Mouse (Mus musculus) thymus, adult 2 months (tissue): ENCODE data around the gene Spock1. TPM values are rescaled to one million over a fixed set of nuclear protein-coding genes. Genes with fewer than 3 reads are reported as not detected.
"Not testable (repeated sequence)": the region's sequence is repeated elsewhere in the genome, so short reads cannot be mapped to it uniquely, and the experiment has no call there.

Experiments
- DNase-seq: peaks from one replicate; pipeline ENCODE4 v3.0.0; 2021
- H3K27ac ChIP-seq: fragments of 200-500 bp; 2 replicates; pipeline ENCODE4 v1.5.1; 2012; ENCODE audit warnings: low read length, control low read depth; ENCODE audit not compliant: control insufficient read depth, insufficient read depth
- H3K27me3 ChIP-seq: fragments of 200-500 bp; 2 replicates; pipeline ENCODE4 v1.6.1; 2012; ENCODE audit warnings: mild to moderate bottlenecking, low read length, moderate library complexity, mixed read lengths; ENCODE audit not compliant: control insufficient read depth, insufficient read depth
- H3K36me3 ChIP-seq: fragments of 200-500 bp; 2 replicates; pipeline ENCODE4 v1.6.1; 2012; ENCODE audit warnings: mild to moderate bottlenecking, low read length, moderate library complexity; ENCODE audit not compliant: control insufficient read depth, insufficient read depth
- H3K4me1 ChIP-seq: fragments of 200-500 bp; replicated peaks from 2 replicates; pipeline ENCODE4 v1.6.1; 2012; ENCODE audit warnings: low read length; ENCODE audit not compliant: control insufficient read depth, insufficient read depth
- H3K4me3 ChIP-seq: fragments of 200-500 bp; 2 replicates; pipeline ENCODE4 v1.5.1; 2012; ENCODE audit warnings: mild to moderate bottlenecking, low read length, control low read depth, moderate library complexity; ENCODE audit not compliant: control insufficient read depth, insufficient read depth
- CTCF ChIP-seq: fragments of 200-500 bp; IDR thresholded peaks from 2 replicates; pipeline ENCODE4 v1.5.1; 2012; ENCODE audit warnings: mild to moderate bottlenecking, control low read depth, low read length, moderate library complexity, borderline replicate concordance; ENCODE audit not compliant: control insufficient read depth, poor library complexity, insufficient read depth; ENCODE audit errors: extremely low read depth
- POLR2A ChIP-seq: fragments of 200-500 bp; IDR thresholded peaks from 2 replicates; pipeline ENCODE4 v1.6.1; 2012; ENCODE audit warnings: mild to moderate bottlenecking, low read length, control low read depth, moderate library complexity; ENCODE audit not compliant: control insufficient read depth, poor library complexity, insufficient read depth; ENCODE audit errors: extremely low read depth
- WGBS: fragments of 180-500 bp; shearing (Covaris S2); methylation state at CpG from one replicate; pipeline ENCODE4 v1.1.7; 2018; 5-methylcytosine and 5-hydroxymethylcytosine counted together
- polyA plus RNA-seq: library from polyadenylated mRNA; depleted of rRNA; stranded (reverse); fragments of >200 nt; gene quantifications from 2 replicates; pipeline ENCODE4 v1.2.3, GENCODE M21; 2012

Spock1 gene
- polyA plus RNA-seq, 1 experiment: 0.93 TPM

- H3K27ac ChIP-seq: no peak overlapping the region
- no peaks in the 10 kb centered on the region for H3K36me3 ChIP-seq
- no peak overlapping the region for H3K4me3 ChIP-seq
- no peak for DNase-seq
- TF ChIP-seq CTCF: no peak
- no peak for TF ChIP-seq POLR2A
- 82% methylated on average over 17 of the region's 17 CpGs for WGBS
- H3K27me3 ChIP-seq: no peaks in the 10 kb centered on the region
- H3K4me1 ChIP-seq: no peaks in the 10 kb centered on the region
Observed at GRCm38 (mm10) chr13:57619079-57619768, 288.9 kb downstream of the Spock1 start.

DNA sequence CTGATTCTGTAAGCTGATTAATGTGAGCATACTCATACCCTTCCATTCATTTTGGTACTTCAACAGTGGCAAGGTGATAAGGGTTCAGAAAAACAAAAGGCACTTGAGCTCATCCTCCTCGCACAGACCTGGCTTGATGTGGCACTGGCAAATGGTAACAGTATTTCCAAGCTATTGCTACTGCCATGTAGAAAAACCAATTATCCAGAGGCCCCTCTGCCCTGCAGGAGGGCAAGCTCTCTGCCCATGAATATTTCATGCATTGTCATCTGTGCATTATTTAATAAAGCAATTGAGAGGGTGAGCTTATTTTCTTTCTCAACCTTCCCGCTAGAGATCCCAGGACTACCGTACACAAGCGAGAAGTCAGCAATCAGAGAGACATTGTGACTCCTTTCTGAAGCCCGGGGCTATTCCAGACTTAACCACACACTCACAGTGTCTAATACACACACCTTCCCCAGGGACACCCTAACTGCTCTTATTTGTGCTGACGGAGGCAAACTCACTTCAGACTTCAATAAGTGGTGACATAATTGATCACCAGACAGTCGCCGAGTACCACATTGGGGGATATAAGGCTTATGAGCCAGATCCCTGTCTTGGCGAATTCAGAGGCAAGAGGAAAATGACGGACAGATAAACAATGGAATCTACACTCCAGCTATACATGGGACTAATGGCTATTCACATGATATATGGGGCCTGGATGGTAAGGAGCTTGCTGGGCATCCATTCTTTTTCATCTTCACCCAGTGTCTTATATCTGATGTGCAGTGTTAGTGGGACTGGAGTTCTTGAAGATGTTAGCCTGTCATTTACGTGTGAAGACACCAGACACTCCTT, 296.6 kb downstream of the Spock1 start:
- Histone ChIP-seq H3K4me3 (no peak overlapping the region), H3K27ac (no peak overlapping the region)
- no peak for TF ChIP-seq CTCF
- no peak for TF ChIP-seq POLR2A

DNA sequence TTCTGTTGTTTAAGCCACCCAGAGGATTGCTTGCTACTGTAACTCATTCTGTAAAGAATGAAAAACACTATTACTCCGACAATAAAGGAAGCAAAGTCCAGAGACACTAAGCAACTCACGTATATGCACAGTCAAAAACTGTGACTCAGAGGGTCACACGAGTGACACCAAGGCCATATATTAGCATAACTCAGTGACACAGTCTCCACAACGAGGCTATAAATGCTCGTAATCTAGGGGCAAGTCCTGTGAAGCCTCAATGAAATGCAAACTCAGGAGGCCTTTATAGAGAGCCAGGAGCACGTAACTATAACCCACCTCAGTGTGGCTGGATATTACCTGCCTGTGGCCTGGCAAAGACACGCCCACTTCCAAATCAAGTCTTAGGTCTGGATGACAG, 298.2 kb downstream of the Spock1 start:
- no peak overlapping the region for H3K27ac ChIP-seq
- H3K27me3 ChIP-seq: no peaks in the 10 kb centered on the region
- DNase-seq: no peak
- 88% methylated on average over 7 of the region's 7 CpGs for WGBS
- no peaks in the 10 kb centered on the region for H3K4me1 ChIP-seq
- no peak overlapping the region for H3K4me3 ChIP-seq
- H3K36me3 ChIP-seq: no peaks in the 10 kb centered on the region
- TF ChIP-seq CTCF: no peak
- TF ChIP-seq POLR2A: no peak

More for the DNA sequence above, 296.6 kb downstream of the Spock1 start:
- WGBS: 93% methylated on average over 11 of the region's 11 CpGs
- no peaks in the 10 kb centered on the region for H3K27me3 ChIP-seq
- no peak for DNase-seq
- no peaks in the 10 kb centered on the region for H3K36me3 ChIP-seq
- no peaks in the 10 kb centered on the region for H3K4me1 ChIP-seq

- Histone ChIP-seq H3K4me3 (no peak overlapping the region), H3K4me1 (no peaks in the 10 kb centered on the region), H3K36me3 (no peaks in the 10 kb centered on the region), H3K27me3 (no peaks in the 10 kb centered on the region), H3K27ac (no peak overlapping the region)
- TF ChIP-seq CTCF: no peak
- 91% methylated on average over 3 of the region's 3 CpGs for whole genome bisulfite sequencing
- DNase-seq: no peak
Observed at GRCm38 (mm10) chr13:57604437-57604836, 303.7 kb downstream of the Spock1 start.

GRCm38 (mm10) chr13:57603226-57603625, 304.9 kb downstream of the Spock1 start:
- Histone ChIP-seq H3K27me3 (no peaks in the 10 kb centered on the region), H3K4me1 (no peaks in the 10 kb centered on the region), H3K4me3 (no peak overlapping the region), H3K36me3 (no peaks in the 10 kb centered on the region), H3K27ac (no peak overlapping the region)
- 94% methylated on average over 8 of the region's 8 CpGs for WGBS
- no peak for DNase-seq
- no peak for TF ChIP-seq CTCF
- no peak for TF ChIP-seq POLR2A

DNA sequence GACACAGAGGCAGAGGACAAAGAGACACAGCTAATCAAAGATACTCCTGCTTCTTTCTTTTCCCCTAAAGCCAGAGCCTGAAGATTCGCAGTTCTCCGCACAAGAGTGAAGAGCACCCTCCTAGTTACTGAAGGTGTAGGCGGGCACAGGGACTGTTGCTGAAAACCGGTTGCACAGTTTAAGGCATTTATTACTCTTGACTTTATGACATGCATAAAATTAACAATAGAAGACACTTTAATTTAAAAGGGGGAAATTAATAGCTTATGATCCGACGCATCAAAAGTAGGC, 312.4 kb downstream of the Spock1 start:
- no peak for TF ChIP-seq CTCF
- no peak for TF ChIP-seq POLR2A
- DNase-seq: no peak
- 94% methylated on average over 6 of the region's 6 CpGs for WGBS
- H3K27ac ChIP-seq: no peak overlapping the region
- H3K4me3 ChIP-seq: no peak overlapping the region
- no peaks in the 10 kb centered on the region for H3K4me1 ChIP-seq
- H3K36me3 ChIP-seq: no peaks in the 10 kb centered on the region
- no peaks in the 10 kb centered on the region for H3K27me3 ChIP-seq

DNA sequence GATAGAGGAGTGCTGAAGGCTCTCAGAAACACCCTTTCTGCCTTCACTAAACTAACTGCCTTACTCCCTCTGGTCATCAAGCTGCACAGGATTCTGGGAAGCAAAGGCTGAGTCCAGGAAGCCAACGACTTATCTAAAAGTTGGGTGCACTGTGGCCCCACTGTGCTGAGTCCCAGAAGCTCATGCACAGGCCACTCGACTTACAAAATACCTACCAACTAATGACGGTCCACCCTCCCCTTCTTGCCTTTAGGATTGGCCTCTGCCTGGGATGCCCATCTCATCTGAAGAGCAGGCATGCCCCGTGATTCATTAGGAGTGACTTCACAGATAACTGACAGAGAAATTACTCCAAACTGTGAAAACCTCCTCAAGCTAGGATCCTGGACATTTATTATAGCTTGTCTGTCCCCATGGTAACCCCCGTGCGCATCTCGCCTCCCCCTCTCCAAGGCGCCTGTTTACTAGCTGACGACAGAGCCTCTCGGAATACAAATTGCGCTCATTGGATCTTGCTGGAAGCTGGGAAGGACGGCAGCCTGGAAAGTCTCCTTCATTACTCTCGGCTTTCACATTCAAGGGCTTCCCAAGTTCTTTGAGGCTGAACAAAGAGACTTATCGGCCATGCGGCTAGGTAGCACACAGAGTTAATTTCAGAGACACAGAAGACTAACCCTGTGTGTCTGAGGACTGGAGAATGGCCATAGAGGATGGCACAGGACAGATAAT, 312.9 kb downstream of the Spock1 start:
- TF ChIP-seq POLR2A: no peak
- no peak for TF ChIP-seq CTCF
- 86% methylated on average over 15 of the region's 15 CpGs for WGBS
- no peak overlapping the region for H3K4me3 ChIP-seq
- DNase-seq: no peak
- no peaks in the 10 kb centered on the region for H3K27me3 ChIP-seq
- no peaks in the 10 kb centered on the region for H3K36me3 ChIP-seq
- no peaks in the 10 kb centered on the region for H3K4me1 ChIP-seq
- no peak overlapping the region for H3K27ac ChIP-seq

- not testable (repeated sequence) for H3K36me3 ChIP-seq, DNase-seq, H3K27me3 ChIP-seq, H3K27ac ChIP-seq, H3K4me3 ChIP-seq, H3K4me1 ChIP-seq
- WGBS: 87% methylated on average over 4 of the region's 4 CpGs
Observed at GRCm38 (mm10) chr13:57589338-57589914, 318.7 kb downstream of the Spock1 start.
